Mouse (Mus musculus) lung, embryonic 14.5 days (tissue): ENCODE measurements at regions not wholly inside any gene's neighbourhood (a gene's known extent, or its start where the extent isn't known, plus 50 kb on each side); places are given as distances from the start of the nearest gene placed in this dataset.

ENCODE experiments used
- ATAC-seq: fragments of 200-750 bp; cut with Nextera tagmentation; 2 replicates; pipeline ENCODE4 v1.8.0; 2017; ENCODE audit warnings: mild to moderate bottlenecking, moderate TSS enrichment, moderate library complexity; ENCODE audit not compliant: insufficient read depth
- DNase-seq: peaks from one replicate; pipeline ENCODE4 v3.0.0-alpha.2; 2015
- H3K27ac ChIP-seq: fragments of 300-500 bp; sonication (generic); 2 replicates; pipeline ENCODE4 v1.5.1; 2014; ENCODE audit warnings: low read depth, mild to moderate bottlenecking, moderate library complexity
- H3K27me3 ChIP-seq: fragments of 300-500 bp; sonication (generic); 2 replicates; pipeline ENCODE4 v1.6.1; 2014; ENCODE audit warnings: low read length, control low read depth; ENCODE audit not compliant: insufficient read depth
- H3K36me3 ChIP-seq: fragments of 300-500 bp; sonication (generic); 2 replicates; pipeline ENCODE4 v1.6.1; 2014; ENCODE audit warnings: control low read depth; ENCODE audit not compliant: insufficient read depth
- H3K4me1 ChIP-seq: fragments of 300-500 bp; sonication (generic); 2 replicates; pipeline ENCODE4 v1.6.1; 2014; ENCODE audit warnings: antibody characterized with exemption, control low read depth; ENCODE audit not compliant: insufficient read depth
- H3K4me2 ChIP-seq: fragments of 300-500 bp; sonication (generic); 2 replicates; pipeline ENCODE4 v1.6.1; 2014; ENCODE audit warnings: mild to moderate bottlenecking
- H3K4me3 ChIP-seq: fragments of 300-500 bp; sonication (generic); 2 replicates; pipeline ENCODE4 v1.5.1; 2014; ENCODE audit warnings: low read depth, low read length
- H3K9ac ChIP-seq: fragments of 300-500 bp; sonication (generic); 2 replicates; pipeline ENCODE4 v1.6.1; 2014
- H3K9me3 ChIP-seq: fragments of 300-500 bp; sonication (generic); 2 replicates; pipeline ENCODE4 v1.6.1; 2016; ENCODE audit warnings: low read depth, low read length, control low read depth
- CTCF ChIP-seq: IDR thresholded peaks from 2 replicates; pipeline ENCODE4 v1.5.1; 2016; ENCODE audit warnings: antibody characterized with exemption, low read depth
- WGBS: fragments of 180-500 bp; shearing (Covaris S2); extraction: QIAGEN DNeasy Blood & Tissue Kit; methylation state at CpG from one replicate; pipeline ENCODE4 v1.1.7; 2014; 5-methylcytosine and 5-hydroxymethylcytosine counted together

DNA sequence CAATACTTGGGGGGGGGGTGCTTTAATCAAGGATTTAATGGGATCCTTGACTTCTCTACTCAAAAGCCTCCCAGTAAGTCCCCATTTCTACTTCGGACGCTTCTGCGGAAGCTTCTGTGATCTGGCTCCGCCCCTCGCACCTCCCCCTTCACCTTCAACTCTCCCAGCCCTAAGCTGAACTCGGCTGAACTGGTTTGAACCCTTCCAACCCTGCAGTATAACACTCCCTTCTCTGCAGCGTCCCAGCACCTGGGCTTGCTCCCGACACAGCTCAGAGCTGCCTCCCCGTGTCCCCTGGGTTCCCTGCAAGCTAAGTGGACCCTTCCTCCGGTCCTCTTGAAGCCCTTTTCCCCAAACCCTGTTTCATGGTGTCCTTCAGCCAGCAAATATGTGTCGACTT lies 80.0 kb upstream of the Mkln1 start:
- Histone ChIP-seq H3K27ac (no peak overlapping the region), H3K9ac (no peak overlapping the region)
- WGBS = 2% methylated on average over 11 of the region's 11 CpGs

DNA sequence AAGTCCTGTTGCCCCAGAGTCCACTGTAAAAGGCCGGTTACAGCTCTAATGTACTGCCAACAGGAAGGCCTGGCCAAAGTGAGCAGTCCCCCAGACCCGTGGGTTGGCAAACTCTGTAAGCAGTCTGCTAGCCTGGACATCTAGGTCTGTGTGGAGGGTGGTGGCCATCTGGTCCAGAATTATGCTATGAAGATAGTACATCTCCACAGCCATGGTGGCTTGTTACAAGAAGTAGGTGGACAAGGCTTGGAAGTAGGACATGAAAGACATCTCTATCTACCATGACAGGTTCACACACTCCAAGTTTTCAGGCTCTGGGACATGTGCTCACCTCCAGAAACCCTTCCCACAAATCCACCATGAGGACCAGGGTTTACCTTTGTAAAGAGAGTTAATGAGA lies 79.1 kb upstream of the Mkln1 start:
- H3K27me3 ChIP-seq = no peaks in the 10 kb centered on the region
- H3K9ac ChIP-seq = no peak overlapping the region
- DNase-seq (no peak), ATAC-seq (no peak)
- no peak overlapping the region for H3K4me2 ChIP-seq
- H3K36me3 ChIP-seq = no peaks in the 10 kb centered on the region
- no peak overlapping the region for H3K27ac ChIP-seq
- TF ChIP-seq CTCF = no peak
- H3K4me3 ChIP-seq = no peak overlapping the region
- peaks cover 10% of the 10 kb centered on the region for H3K4me1 ChIP-seq
- no peaks in the 10 kb centered on the region for H3K9me3 ChIP-seq
- WGBS = 79% methylated on average over 2 of the region's 2 CpGs

More for the DNA sequence above, 80.0 kb upstream of the Mkln1 start:
- peak; percentile 63 for DNase-seq
- peak overlapping the region; percentile 26 for H3K4me3 ChIP-seq
- H3K27me3 ChIP-seq = no peaks in the 10 kb centered on the region
- no peaks in the 10 kb centered on the region for H3K9me3 ChIP-seq
- peak; percentile 81 for ATAC-seq
- peak; percentile 51 for TF ChIP-seq CTCF
- no peaks in the 10 kb centered on the region for H3K36me3 ChIP-seq
- H3K4me1 ChIP-seq = peaks cover 10% of the 10 kb centered on the region
- H3K4me2 ChIP-seq = peak overlapping the region; percentile 59

- ATAC-seq (no peak), DNase-seq (no peak)
- H3K4me3 ChIP-seq = no peak overlapping the region
- TF ChIP-seq CTCF = no peak
- no peak overlapping the region for H3K9ac ChIP-seq
- H3K9me3 ChIP-seq = no peaks in the 10 kb centered on the region
- 51% methylated on average over 3 of the region's 3 CpGs for WGBS
- H3K27me3 ChIP-seq = no peaks in the 10 kb centered on the region
- no peaks in the 10 kb centered on the region for H3K36me3 ChIP-seq
- H3K4me2 ChIP-seq = no peak overlapping the region
- peaks cover 10% of the 10 kb centered on the region for H3K4me1 ChIP-seq
- no peak overlapping the region for H3K27ac ChIP-seq
Observed at GRCm38 (mm10) chr6:31320141-31320830, 78.2 kb upstream of the Mkln1 start.

DNA sequence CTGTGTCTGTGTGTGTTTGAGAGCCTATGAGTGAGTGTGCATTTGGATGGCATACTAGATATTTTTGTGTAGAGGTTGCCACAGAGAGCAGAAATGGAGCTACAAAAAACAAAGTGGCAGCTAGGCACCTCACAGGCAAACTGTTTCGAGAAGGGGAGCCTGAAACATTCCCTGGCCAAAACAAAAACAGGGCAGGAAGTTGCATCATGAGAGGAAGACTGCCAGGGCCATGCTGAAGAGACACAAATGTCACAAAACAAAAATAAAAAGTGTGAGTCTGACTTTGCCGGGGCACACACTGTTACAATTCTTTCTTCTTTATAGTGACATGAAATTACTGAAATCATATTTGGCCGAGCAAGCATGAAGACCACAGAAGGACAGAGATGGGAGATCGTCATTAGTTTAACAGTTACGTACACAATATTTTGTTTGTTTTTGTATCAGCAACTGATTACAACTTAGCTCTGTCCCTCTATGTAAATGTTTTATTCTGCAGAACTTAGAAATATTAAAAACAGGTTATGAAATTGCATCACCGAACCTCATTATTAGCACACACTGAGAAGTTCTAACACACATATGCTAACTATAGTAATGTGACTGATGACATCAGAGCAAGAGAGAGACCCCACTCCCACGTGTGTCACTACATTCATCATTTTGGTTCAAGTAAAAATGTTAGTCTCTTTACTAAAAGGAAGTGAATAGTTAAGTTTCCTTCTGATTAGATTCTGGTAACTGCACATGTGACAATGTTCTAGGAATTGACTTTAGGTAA lies 77.3 kb upstream of the Mkln1 start:
- Histone ChIP-seq H3K4me3 (no peak overlapping the region), H3K9ac (no peak overlapping the region), H3K27ac (no peak overlapping the region), H3K9me3 (no peaks in the 10 kb centered on the region), H3K27me3 (no peaks in the 10 kb centered on the region), H3K36me3 (no peaks in the 10 kb centered on the region), H3K4me2 (no peak overlapping the region), H3K4me1 (peaks cover 10% of the 10 kb centered on the region)
- no peak for TF ChIP-seq CTCF
- WGBS = 54% methylated on average over 7 of the region's 7 CpGs
- DNase-seq = peak; percentile 22
- ATAC-seq = no peak

GRCm38 (mm10) chr6:31321902-31322301 lies 76.6 kb upstream of the Mkln1 start:
- TF ChIP-seq CTCF = no peak
- Histone ChIP-seq H3K9ac (no peak overlapping the region), H3K27me3 (no peaks in the 10 kb centered on the region), H3K4me2 (no peak overlapping the region), H3K27ac (no peak overlapping the region), H3K4me3 (no peak overlapping the region), H3K9me3 (no peaks in the 10 kb centered on the region), H3K4me1 (peaks cover 10% of the 10 kb centered on the region), H3K36me3 (no peaks in the 10 kb centered on the region)
- ATAC-seq = no peak
- WGBS = 30% methylated on average over 10 of the region's 10 CpGs
- peak; percentile 50 for DNase-seq

GRCm38 (mm10) chr6:31323228-31324190 lies 75.0 kb upstream of the Mkln1 start:
- Histone ChIP-seq H3K27ac (no peak overlapping the region), H3K4me2 (no peak overlapping the region), H3K36me3 (no peaks in the 10 kb centered on the region), H3K9me3 (no peaks in the 10 kb centered on the region), H3K4me1 (peaks cover 6% of the 10 kb centered on the region), H3K9ac (no peak overlapping the region), H3K27me3 (no peaks in the 10 kb centered on the region), H3K4me3 (no peak overlapping the region)
- no peak for TF ChIP-seq CTCF
- no peak for DNase-seq
- no peak for ATAC-seq
- WGBS = 63% methylated on average over 9 of the region's 9 CpGs
